Mouse (Mus musculus): ENCODE data around the gene Cdh13.

DNA sequence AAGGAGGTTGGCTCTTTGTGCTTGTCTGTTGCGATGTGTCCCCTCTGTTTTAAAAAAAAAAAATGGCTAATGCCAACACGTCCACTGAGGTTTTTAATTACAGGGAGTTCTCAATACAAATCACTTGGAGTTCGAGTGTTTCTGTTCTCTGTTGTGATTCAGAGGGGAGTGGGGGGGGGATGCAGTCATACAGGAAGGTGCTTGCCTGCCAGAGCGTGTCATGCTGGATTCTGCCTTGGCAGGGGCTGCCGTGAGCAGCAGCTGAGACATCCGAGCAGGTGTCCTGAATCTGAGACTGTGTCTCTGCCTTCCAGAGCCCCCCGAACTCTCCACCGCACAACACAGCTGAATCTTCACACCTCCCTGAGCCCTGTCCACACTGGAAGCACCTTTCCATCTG lies 318.5 kb downstream of the Cdh13 start:
- no peak for TF ChIP-seq CTCF (IDR thresholded peaks at IDR 0.05; ENCODE audit: control insufficient read depth, insufficient read depth, low read length)
- TF ChIP-seq POLR2A (IDR thresholded peaks at IDR 0.05; ENCODE audit: borderline replicate concordance, control insufficient read depth, low read depth, low read length) = no peak

Data from bone marrow, adult 2 months (tissue).